Mouse (Mus musculus) stomach, embryonic 15.5 days (tissue): Measurements from ENCODE around the gene Pnma1. TPM values are rescaled to one million over a fixed set of nuclear protein-coding genes. Genes with fewer than 3 reads are reported as not detected.
"Not testable (repeated sequence)": the region's sequence is repeated elsewhere in the genome, so short reads cannot be mapped to it uniquely, and the experiment has no call there.

Experiments used
- ATAC-seq: fragments of 200-750 bp; cut with Nextera tagmentation; 2 replicates; pipeline ENCODE4 v1.8.0; 2017; ENCODE audit warnings: low read depth, moderate number of reproducible peaks, moderate TSS enrichment; ENCODE audit not compliant: insufficient read depth, low FRiP score
- H3K27ac ChIP-seq: fragments of 300-500 bp; sonication (generic); 2 replicates; pipeline ENCODE4 v1.5.1; 2015; ENCODE audit warnings: mild to moderate bottlenecking, inconsistent platforms
- H3K27me3 ChIP-seq: fragments of 300-500 bp; sonication (generic); replicated peaks from 2 replicates; pipeline ENCODE4 v1.6.1; 2015; ENCODE audit warnings: inconsistent platforms
- H3K36me3 ChIP-seq: fragments of 300-500 bp; sonication (generic); 2 replicates; pipeline ENCODE4 v1.6.1; 2015; ENCODE audit warnings: inconsistent platforms
- H3K4me1 ChIP-seq: fragments of 300-500 bp; sonication (generic); 2 replicates; pipeline ENCODE4 v1.6.1; 2015; ENCODE audit warnings: inconsistent platforms
- H3K4me2 ChIP-seq: fragments of 300-500 bp; sonication (generic); 2 replicates; pipeline ENCODE4 v1.6.1; 2015; ENCODE audit warnings: mild to moderate bottlenecking, inconsistent platforms
- H3K4me3 ChIP-seq: fragments of 300-500 bp; sonication (generic); replicated peaks from 2 replicates; pipeline ENCODE4 v1.5.1; 2015; ENCODE audit warnings: inconsistent platforms
- H3K9ac ChIP-seq: fragments of 300-500 bp; sonication (generic); 2 replicates; pipeline ENCODE4 v1.6.1; 2015; ENCODE audit warnings: inconsistent platforms
- H3K9me3 ChIP-seq: fragments of 300-500 bp; sonication (generic); 2 replicates; pipeline ENCODE4 v1.6.1; 2016; ENCODE audit warnings: inconsistent platforms
- WGBS: fragments of 180-500 bp; shearing (Covaris S2); methylation state at CpG from one replicate; pipeline ENCODE4 v1.1.7; 2015; 5-methylcytosine and 5-hydroxymethylcytosine counted together
- polyA plus RNA-seq: library from polyadenylated mRNA; unstranded; fragments of >200 nt; fragmentation: Nextera tagmentation; extraction: Ambion mirVana; gene quantifications from 2 replicates; pipeline ENCODE4 v1.2.1, GENCODE M21; 2015

Pnma1 gene
- polyA plus RNA-seq, 1 experiment from 2014 or later, result 0.94 TPM

DNA sequence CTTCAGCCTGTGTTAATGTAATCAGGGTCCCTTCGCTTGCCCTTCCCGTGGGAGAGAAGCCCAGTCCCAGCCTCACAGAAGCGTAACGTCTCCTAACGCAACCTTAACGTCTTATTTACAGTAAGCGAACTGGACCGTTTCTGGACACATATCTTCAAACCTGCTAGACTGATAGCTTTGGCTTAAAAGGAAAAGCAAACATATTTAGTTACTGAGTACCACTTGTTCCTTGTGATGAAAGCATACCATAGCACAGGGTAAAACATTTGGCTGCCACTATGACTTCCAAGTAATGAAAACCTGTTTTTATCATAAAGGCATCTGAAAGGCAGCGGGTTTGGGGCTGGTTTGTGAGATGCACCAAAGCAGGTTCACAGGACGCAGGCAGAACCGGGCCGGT is 22.4 kb downstream of the Pnma1 start:
- H3K9ac ChIP-seq, result no peak overlapping the region
- H3K9me3 ChIP-seq, result no peaks in the 10 kb centered on the region
- no peaks in the 10 kb centered on the region for H3K4me1 ChIP-seq
- no peak overlapping the region for H3K4me2 ChIP-seq
- H3K27ac ChIP-seq, result no peak overlapping the region
- no peaks in the 10 kb centered on the region for H3K36me3 ChIP-seq
- 66% methylated on average over 12 of the region's 12 CpGs for WGBS
- ATAC-seq, result no peak
- H3K4me3 ChIP-seq, result no peak overlapping the region
- H3K27me3 ChIP-seq, result no peaks in the 10 kb centered on the region

DNA sequence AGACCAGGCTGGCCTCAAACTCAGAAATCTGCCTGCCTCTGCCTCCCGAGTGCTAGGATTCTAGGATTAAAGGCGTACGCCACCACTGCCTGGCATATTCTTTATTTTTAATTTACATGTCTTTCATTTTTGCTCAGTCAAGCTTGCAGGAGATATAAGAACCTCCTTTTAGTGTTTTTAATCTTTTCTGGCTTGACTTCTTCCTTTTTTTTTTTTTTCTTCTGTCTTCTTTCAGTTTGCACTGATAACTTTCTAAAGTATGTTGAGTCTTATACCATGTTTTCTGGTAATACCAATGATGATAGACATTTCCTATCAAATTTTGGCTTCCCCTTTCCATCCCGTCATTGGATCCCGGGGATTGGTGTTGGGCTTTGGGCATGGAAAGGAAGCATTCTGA is 28.7 kb downstream of the Pnma1 start:
- no peak for ATAC-seq
- no peaks in the 10 kb centered on the region for H3K27me3 ChIP-seq
- H3K27ac ChIP-seq, result no peak overlapping the region
- no peaks in the 10 kb centered on the region for H3K36me3 ChIP-seq
- no peak overlapping the region for H3K4me2 ChIP-seq
- peaks cover 7% of the 10 kb centered on the region; the same call in 1 of the 2 replicates for H3K4me1 ChIP-seq
- H3K9ac ChIP-seq, result no peak overlapping the region
- no peak overlapping the region for H3K4me3 ChIP-seq
- H3K9me3 ChIP-seq, result no peaks in the 10 kb centered on the region
- 93% methylated on average over 5 of the region's 5 CpGs for WGBS

DNA sequence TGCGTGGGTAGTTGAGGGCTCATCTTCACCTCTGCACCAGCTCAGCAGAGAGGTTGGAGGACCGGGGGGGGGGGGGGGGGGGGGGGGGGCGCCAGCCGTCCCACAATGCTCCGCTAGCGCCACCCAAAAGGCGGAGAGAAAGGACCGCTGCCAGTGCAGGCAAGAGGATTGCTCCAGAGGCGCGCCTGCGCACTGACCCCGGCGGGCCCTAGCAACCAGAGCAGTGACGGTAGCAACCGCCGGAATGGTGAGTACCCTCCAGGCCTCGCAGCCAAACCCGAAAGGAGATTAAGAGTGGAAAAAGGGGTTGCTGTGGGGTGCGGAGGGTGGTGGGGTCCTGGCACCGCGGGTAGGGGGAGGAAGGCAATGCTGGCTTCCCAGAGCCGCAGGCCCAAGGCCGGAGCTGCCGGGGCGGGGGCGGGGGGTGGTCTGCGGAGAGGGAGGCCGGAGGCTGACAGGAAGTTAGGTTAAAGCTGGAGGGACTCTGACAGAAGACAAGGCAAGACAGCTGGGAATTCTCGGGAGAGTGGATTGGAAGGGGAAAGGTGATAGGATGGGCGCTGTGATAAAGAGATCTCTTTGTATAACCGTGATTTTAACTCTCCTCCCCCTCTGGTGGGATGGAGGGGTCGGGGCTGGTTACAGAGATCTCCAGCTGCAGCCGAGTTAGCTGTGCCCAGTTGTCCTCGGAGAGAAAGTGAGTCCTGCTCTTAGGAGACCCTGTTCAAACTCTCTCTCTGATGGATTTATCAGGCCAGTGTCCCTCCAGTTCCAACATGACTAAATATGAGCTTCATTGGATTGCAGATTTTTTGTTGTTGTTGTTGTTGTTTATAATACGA is 33.9 kb downstream of the Pnma1 start, which contains the start of gene Dnal1:
TSS of gene Dnal1 (plus strand) at position 214 of the 842 bp plus-strand sequence.
- Histone ChIP-seq H3K4me1 (peaks cover 9% of the 10 kb centered on the region; the same call in 1 of the 2 replicates), H3K27ac (peak within 1 kb of the TSS; percentile 72), H3K9ac (peak within 1 kb of the TSS; percentile 37; the same call in 1 of the 2 replicates), H3K9me3 (no peaks in the 10 kb centered on the region), H3K36me3 (no peaks in the 10 kb centered on the region; the same call in 1 of the 2 replicates), H3K4me3 (peak within 1 kb of the TSS; percentile 83), H3K4me2 (peak within 1 kb of the TSS; percentile 71), H3K27me3 (no peaks in the 10 kb centered on the region)
- peak; percentile 95 for ATAC-seq
- 2% methylated on average over 33 of the region's 35 CpGs for WGBS

DNA sequence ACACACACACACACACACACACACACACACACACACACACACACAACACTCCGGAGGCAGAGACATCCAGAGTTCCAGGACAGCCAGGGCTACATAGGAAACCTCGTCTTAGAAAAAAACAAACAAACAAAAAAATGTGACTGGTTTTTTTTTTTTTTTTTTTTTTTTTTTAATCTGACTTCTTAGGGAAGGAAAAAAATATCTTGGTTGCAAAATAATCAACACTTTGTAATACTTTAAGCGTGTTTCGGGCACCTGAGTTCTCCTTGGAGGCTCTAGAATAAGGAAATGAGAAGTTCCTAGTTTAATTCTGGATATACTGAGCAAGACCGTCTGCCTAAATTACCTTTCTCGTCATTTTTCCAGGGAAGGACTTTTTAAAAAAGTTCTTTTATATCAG is 34.6 kb downstream of the Pnma1 start:
- H3K36me3 ChIP-seq, result no peaks in the 10 kb centered on the region; the same call in 1 of the 2 replicates
- peak overlapping the region; percentile 71 for H3K4me2 ChIP-seq
- H3K27me3 ChIP-seq, result no peaks in the 10 kb centered on the region
- H3K9ac ChIP-seq, result no peak overlapping the region
- peaks cover 9% of the 10 kb centered on the region; the same call in 1 of the 2 replicates for H3K4me1 ChIP-seq
- 33% methylated on average over 6 of the region's 6 CpGs for WGBS
- H3K27ac ChIP-seq, result no peak overlapping the region
- no peak for ATAC-seq
- no peaks in the 10 kb centered on the region for H3K9me3 ChIP-seq
- peak overlapping the region; percentile 83 for H3K4me3 ChIP-seq

DNA sequence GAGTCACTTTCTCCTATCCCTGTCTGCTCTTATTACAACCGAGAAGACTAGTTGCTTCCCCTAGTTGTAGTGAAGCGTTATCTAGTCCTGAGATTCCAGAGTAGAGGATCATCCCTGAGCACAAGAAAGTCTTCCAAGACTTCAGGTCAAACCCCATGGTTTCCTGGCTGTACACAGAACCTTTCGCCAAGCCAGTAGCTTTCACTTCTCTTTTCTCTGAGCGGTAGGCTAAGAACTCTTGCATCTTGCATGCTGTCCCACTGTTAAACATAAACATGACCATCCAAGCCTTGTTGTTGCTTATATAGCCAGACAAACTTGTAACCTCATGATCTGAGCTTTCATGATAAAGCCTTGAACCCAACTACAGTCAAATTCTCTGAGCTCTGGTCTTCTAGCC is 37.5 kb downstream of the Pnma1 start:
- ATAC-seq, result no peak
- WGBS, result 86% methylated on average over 4 of the region's 4 CpGs

DNA sequence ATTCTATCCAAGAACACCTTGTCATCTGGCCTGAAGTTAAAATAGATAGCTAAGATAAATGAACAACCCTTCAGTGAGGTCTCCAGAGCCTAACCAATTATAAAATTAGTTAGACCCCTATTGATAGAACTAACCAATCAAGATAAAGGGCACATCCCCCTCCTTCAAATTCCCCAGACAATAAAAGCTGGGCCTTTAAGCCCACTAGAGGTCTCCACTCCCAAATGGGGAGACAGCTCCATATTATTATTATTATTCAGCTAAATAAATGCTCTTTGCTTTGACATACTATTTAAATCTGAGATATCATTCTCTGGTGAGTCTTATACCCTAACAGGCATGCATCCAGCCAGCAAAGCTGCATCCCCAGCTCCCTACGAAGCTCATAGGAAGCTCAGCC is 38.4 kb downstream of the Pnma1 start:
- Histone ChIP-seq H3K9me3 (no peaks in the 10 kb centered on the region), H3K4me2 (no peak overlapping the region), H3K4me3 (no peak overlapping the region), H3K27me3 (no peaks in the 10 kb centered on the region), H3K27ac (no peak overlapping the region), H3K36me3 (no peaks in the 10 kb centered on the region; the same call in 1 of the 2 replicates), H3K9ac (no peak overlapping the region), H3K4me1 (peaks cover 5% of the 10 kb centered on the region; the same call in 1 of the 2 replicates)
- no peak for ATAC-seq
- WGBS, result 66% methylated on average over 1 of the region's 1 CpGs

More for the DNA sequence above, 37.5 kb downstream of the Pnma1 start:
- Histone ChIP-seq H3K9me3 (no peaks in the 10 kb centered on the region), H3K4me1 (peaks cover 9% of the 10 kb centered on the region; the same call in 1 of the 2 replicates), H3K27me3 (no peaks in the 10 kb centered on the region), H3K36me3 (no peaks in the 10 kb centered on the region; the same call in 1 of the 2 replicates), H3K27ac (no peak overlapping the region), H3K9ac (no peak overlapping the region), H3K4me3 (no peak overlapping the region), H3K4me2 (no peak overlapping the region)

DNA sequence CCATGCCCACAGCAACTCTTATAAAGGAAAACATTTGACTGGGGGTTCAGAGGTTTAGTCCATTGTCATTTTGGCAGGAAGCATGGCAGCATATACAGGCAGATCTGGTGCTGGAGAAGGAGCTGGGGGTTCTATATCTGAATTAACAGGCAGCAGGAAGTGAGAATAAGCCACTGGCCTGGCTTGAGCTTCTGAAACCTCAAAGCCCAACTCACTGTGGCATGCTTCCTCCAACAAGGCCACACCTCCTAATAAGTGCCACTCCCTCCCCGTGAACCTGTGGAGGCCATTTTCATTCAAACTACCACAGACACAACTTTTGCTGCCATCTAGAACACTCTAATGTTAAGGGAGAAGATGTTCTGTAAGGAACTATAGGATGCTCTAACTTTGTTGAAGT is 40.6 kb downstream of the Pnma1 start:
- H3K4me2 ChIP-seq, result no peak overlapping the region
- H3K27ac ChIP-seq, result no peak overlapping the region
- WGBS, result 72% methylated on average over 1 of the region's 1 CpGs
- H3K27me3 ChIP-seq, result no peaks in the 10 kb centered on the region
- H3K4me1 ChIP-seq, result no peaks in the 10 kb centered on the region
- no peaks in the 10 kb centered on the region; the same call in 1 of the 2 replicates for H3K36me3 ChIP-seq
- no peak overlapping the region for H3K9ac ChIP-seq
- no peak overlapping the region for H3K4me3 ChIP-seq
- no peak for ATAC-seq
- no peaks in the 10 kb centered on the region for H3K9me3 ChIP-seq

DNA sequence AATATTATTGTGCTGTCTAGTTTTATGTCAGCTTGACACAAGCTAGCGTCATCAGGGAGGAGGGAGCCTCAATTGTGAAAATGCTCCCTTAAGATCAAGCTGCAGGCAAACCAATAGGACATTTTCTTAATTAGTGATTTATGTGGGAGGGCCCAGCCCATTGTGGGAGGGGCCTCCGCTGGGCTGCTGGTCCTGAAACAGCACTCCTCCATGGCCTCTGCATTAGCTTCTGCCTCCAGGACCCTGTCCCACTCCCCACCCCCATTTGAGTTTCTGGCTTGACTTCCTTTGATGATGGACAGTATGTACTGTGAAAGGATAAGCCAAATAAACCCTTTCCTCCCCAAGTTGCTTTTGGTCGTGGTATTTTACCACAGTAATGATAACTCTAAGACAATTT is 41.3 kb downstream of the Pnma1 start:
- ATAC-seq, result no peak

DNA sequence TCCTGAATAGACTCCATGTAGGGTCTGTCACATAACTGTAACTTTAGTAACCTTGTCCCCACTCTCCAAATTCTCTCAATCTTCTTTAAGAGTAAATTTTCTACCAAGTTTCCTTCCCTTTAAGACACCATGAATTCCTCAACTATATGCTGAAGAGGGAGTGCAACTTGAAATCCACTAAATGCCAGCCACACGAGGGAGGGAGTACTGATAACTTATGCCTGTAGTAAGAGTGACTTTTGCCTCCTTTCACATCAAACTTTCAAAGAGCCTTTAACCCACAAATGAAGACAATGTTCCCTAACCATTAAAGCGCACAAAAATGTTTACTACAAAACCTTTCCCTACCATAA is 46.8 kb downstream of the Pnma1 start:
- no peak overlapping the region for H3K27ac ChIP-seq
- H3K27me3 ChIP-seq, result no peaks in the 10 kb centered on the region
- H3K4me3 ChIP-seq, result peak overlapping the region; percentile 52
- no peaks in the 10 kb centered on the region for H3K4me1 ChIP-seq
- H3K4me2 ChIP-seq, result peak overlapping the region; percentile 83
- 47% methylated on average over 2 of the region's 2 CpGs for WGBS
- no peak overlapping the region for H3K9ac ChIP-seq
- H3K9me3 ChIP-seq, result no peaks in the 10 kb centered on the region
- no peaks in the 10 kb centered on the region for H3K36me3 ChIP-seq
- ATAC-seq, result no peak

More for the DNA sequence above, 41.3 kb downstream of the Pnma1 start:
- Histone ChIP-seq H3K4me3 (no peak overlapping the region), H3K4me2 (no peak overlapping the region), H3K9ac (no peak overlapping the region), H3K27me3 (no peaks in the 10 kb centered on the region), H3K4me1 (no peaks in the 10 kb centered on the region), H3K27ac (no peak overlapping the region), H3K36me3 (no peaks in the 10 kb centered on the region; the same call in 1 of the 2 replicates), H3K9me3 (no peaks in the 10 kb centered on the region)
- WGBS, result 74% methylated on average over 3 of the region's 3 CpGs

DNA sequence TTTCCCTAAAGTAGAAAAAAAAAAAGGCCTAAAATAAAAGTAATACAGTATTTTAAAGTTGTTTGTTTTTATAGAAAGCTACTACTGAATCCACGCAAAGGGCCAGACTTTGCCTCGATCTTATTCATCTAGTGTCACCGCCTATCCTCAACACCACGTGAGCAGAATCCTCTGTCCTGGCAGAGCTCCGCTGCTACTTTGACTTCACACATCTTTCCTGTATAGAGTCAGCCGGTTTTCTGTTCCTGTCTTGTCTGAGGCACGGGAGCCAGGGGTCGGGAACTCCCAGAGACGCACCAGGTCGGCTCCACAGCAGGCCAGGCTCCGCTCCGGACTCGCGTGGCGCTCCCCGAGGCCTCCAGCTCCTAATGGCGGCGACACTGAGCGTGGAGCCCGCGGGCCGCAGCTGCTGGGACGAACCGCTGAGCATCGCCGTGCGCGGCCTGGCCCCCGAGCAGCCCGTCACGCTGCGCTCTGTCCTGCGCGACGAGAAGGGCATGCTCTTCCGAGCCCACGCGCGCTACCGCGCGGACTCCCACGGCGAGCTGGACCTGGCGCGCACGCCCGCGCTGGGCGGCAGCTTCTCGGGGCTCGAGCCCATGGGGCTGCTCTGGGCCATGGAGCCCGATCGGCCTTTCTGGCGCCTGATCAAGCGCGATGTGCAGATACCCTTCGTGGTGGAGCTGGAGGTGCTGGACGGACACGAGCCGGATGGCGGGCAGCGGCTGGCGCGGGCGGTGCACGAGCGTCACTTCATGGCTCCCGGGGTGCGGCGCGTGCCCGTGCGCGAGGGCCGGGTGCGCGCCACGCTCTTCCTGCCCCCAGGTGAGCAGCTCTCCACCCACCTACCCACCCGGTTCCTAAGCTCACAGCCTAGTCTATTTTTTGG is 47.4 kb downstream of the Pnma1 start, which contains the start of gene Acot6:
TSS of gene Acot6 (plus strand) at position 51 of the 889 bp plus-strand sequence.
- H3K36me3 ChIP-seq, H3K9me3 ChIP-seq, H3K27ac ChIP-seq, H3K27me3 ChIP-seq, H3K4me1 ChIP-seq: not testable (repeated sequence)
- peak within 1 kb of the TSS; percentile 52 for H3K4me3 ChIP-seq
- H3K9ac ChIP-seq, result peak within 1 kb of the TSS; percentile 40; the same call in 1 of the 2 replicates
- H3K4me2 ChIP-seq, result peak within 1 kb of the TSS; percentile 83
- peak; percentile 60; the same call in 1 of the 2 replicates for ATAC-seq
- WGBS, result under 1% methylated on average over 73 of the region's 80 CpGs

DNA sequence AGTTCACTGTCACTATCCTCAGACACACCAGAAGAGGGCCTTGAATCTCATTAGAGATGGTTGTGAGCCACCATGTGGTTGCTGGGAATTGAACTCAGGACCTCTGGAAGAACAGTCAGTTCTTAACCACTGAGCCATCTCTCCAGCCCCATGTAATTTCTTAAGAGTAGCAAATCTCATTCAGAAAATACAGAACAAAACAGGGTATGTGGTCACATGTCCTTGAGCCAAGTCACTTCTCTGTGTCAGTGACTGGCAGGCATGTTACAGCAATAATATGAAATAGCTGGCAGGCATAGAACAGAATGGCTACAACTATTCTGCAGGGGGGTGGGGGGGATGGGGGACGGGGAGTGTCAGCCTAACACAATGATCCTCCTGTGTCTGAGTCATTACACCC is 48.2 kb downstream of the Pnma1 start:
- Histone ChIP-seq H3K4me2 (peak overlapping the region; percentile 83), H3K4me1 (no peaks in the 10 kb centered on the region), H3K27ac (no peak overlapping the region), H3K9me3 (no peaks in the 10 kb centered on the region), H3K27me3 (no peaks in the 10 kb centered on the region), H3K9ac (no peak overlapping the region), H3K36me3 (no peaks in the 10 kb centered on the region), H3K4me3 (peak overlapping the region; percentile 52; the same call in 1 of the 2 replicates)
- WGBS, result 65% methylated on average over 1 of the region's 1 CpGs
- no peak for ATAC-seq
